Mouse (Mus musculus): ENCODE data around the gene Scg5. TPM values are rescaled to one million over a fixed set of nuclear protein-coding genes. Genes with fewer than 3 reads are reported as not detected.

The Scg5 gene
- polyA plus RNA-seq, 2 experiments, result 0.13 TPM; not detected in 1

GRCm38 (mm10) chr2:113781107-113781506 is 47.8 kb downstream of the Scg5 start:
- 68% methylated on average over 5 of the region's 5 CpGs for WGBS (ENCODE audit: insufficient replicate concordance)
- ATAC-seq (ENCODE audit: insufficient read depth) (no peak), DNase-seq (ENCODE audit: low read depth in 3 of 3, low spot score in 3 of 3) (no peak)
- Histone ChIP-seq H3K27me3 (ENCODE audit: control insufficient read depth, insufficient read depth, low read length) (no peaks in the 10 kb centered on the region), H3K9me3 (ENCODE audit: control insufficient read depth, low read length) (no peaks in the 10 kb centered on the region), H3K4me3 (ENCODE audit: insufficient read depth in 1 of 2, low read depth in 2 of 2, low read length in 2 of 2) (no peak overlapping the region), H3K4me1 (replicated peaks; ENCODE audit: control insufficient read depth in 2 of 2, insufficient read depth in 2 of 2, low read length in 1 of 2) (no peaks in the 10 kb centered on the region), H3K36me3 (replicated peaks; ENCODE audit: control insufficient read depth, insufficient read depth, low read depth) (no peaks in the 10 kb centered on the region), H3K9ac (replicated peaks) (no peak overlapping the region), H3K4me2 (ENCODE audit: low read depth) (no peak overlapping the region), H3K27ac (no peak overlapping the region)
- no peak for TF ChIP-seq CTCF (IDR thresholded peaks at IDR 0.05; ENCODE audit: low read depth)
- TF ChIP-seq EP300 (IDR thresholded peaks at IDR 0.05; ENCODE audit: low read depth), result no peak

- no peak overlapping the region for H3K4me2 ChIP-seq (ENCODE audit: low read depth)
- H3K9ac ChIP-seq (replicated peaks), result no peak overlapping the region
- no peaks in the 10 kb centered on the region for H3K27me3 ChIP-seq (ENCODE audit: control insufficient read depth, insufficient read depth, low read length)
- ATAC-seq (ENCODE audit: insufficient read depth) (no peak), DNase-seq (ENCODE audit: low read depth in 3 of 3, low spot score in 3 of 3) (no peak)
- TF ChIP-seq EP300 (IDR thresholded peaks at IDR 0.05; ENCODE audit: low read depth), result no peak
- TF ChIP-seq CTCF (IDR thresholded peaks at IDR 0.05; ENCODE audit: low read depth), result no peak
- H3K9me3 ChIP-seq (ENCODE audit: control insufficient read depth, low read length), result no peaks in the 10 kb centered on the region
- no peak overlapping the region for H3K4me3 ChIP-seq (ENCODE audit: insufficient read depth in 1 of 2, low read depth in 2 of 2, low read length in 2 of 2)
- no peaks in the 10 kb centered on the region for H3K36me3 ChIP-seq (replicated peaks; ENCODE audit: control insufficient read depth, insufficient read depth, low read depth)
- WGBS (ENCODE audit: insufficient replicate concordance), result 58% methylated on average over 3 of the region's 3 CpGs
- peaks cover 0 to 2% of the 10 kb centered on the region in 2 experiments; a peak in 1 of 4 replicates for H3K4me1 ChIP-seq (replicated peaks; ENCODE audit: control insufficient read depth in 2 of 2, insufficient read depth in 2 of 2, low read length in 1 of 2)
- no peak overlapping the region for H3K27ac ChIP-seq
Observed at GRCm38 (mm10) chr2:113779336-113779735, 49.6 kb downstream of the Scg5 start.

GRCm38 (mm10) chr2:113778036-113778435 is 50.9 kb downstream of the Scg5 start:
- no peak for TF ChIP-seq CTCF (IDR thresholded peaks at IDR 0.05; ENCODE audit: low read depth)
- no peak for TF ChIP-seq EP300 (IDR thresholded peaks at IDR 0.05; ENCODE audit: low read depth)
- H3K27ac ChIP-seq, result no peak overlapping the region
- H3K4me3 ChIP-seq (ENCODE audit: insufficient read depth in 1 of 2, low read depth in 2 of 2, low read length in 2 of 2), result no peak overlapping the region
- peaks cover 0 to 3% of the 10 kb centered on the region in 2 experiments; a peak in 1 of 4 replicates for H3K4me1 ChIP-seq (replicated peaks; ENCODE audit: control insufficient read depth in 2 of 2, insufficient read depth in 2 of 2, low read length in 1 of 2)
- H3K27me3 ChIP-seq (ENCODE audit: control insufficient read depth, insufficient read depth, low read length), result no peaks in the 10 kb centered on the region
- no peaks in the 10 kb centered on the region for H3K9me3 ChIP-seq (ENCODE audit: control insufficient read depth, low read length)
- no peak overlapping the region for H3K4me2 ChIP-seq (ENCODE audit: low read depth)
- H3K9ac ChIP-seq (replicated peaks), result no peak overlapping the region
- no peak for DNase-seq (ENCODE audit: low read depth in 3 of 3, low spot score in 3 of 3)
- H3K36me3 ChIP-seq (replicated peaks; ENCODE audit: control insufficient read depth, insufficient read depth, low read depth), result no peaks in the 10 kb centered on the region
- no peak for ATAC-seq (ENCODE audit: insufficient read depth)
- WGBS (ENCODE audit: insufficient replicate concordance), result 48% methylated on average over 6 of the region's 6 CpGs

- no peak overlapping the region for H3K9ac ChIP-seq (replicated peaks)
- TF ChIP-seq CTCF (IDR thresholded peaks at IDR 0.05; ENCODE audit: low read depth) (no peak), EP300 (IDR thresholded peaks at IDR 0.05; ENCODE audit: low read depth) (no peak)
- no peaks in the 10 kb centered on the region for H3K36me3 ChIP-seq (replicated peaks; ENCODE audit: control insufficient read depth, insufficient read depth, low read depth)
- no peak for DNase-seq (ENCODE audit: low read depth in 3 of 3, low spot score in 3 of 3)
- ATAC-seq (ENCODE audit: insufficient read depth), result no peak
- no peak overlapping the region for H3K4me3 ChIP-seq (ENCODE audit: insufficient read depth in 1 of 2, low read depth in 2 of 2, low read length in 2 of 2)
- H3K9me3 ChIP-seq (ENCODE audit: control insufficient read depth, low read length), result no peaks in the 10 kb centered on the region
- peaks cover 0 to 3% of the 10 kb centered on the region in 2 experiments; a peak in 1 of 4 replicates for H3K4me1 ChIP-seq (replicated peaks; ENCODE audit: control insufficient read depth in 2 of 2, insufficient read depth in 2 of 2, low read length in 1 of 2)
- WGBS (ENCODE audit: insufficient replicate concordance), result 62% methylated on average over 3 of the region's 3 CpGs
- H3K27me3 ChIP-seq (ENCODE audit: control insufficient read depth, insufficient read depth, low read length), result no peaks in the 10 kb centered on the region
- no peak overlapping the region for H3K27ac ChIP-seq
- H3K4me2 ChIP-seq (ENCODE audit: low read depth), result no peak overlapping the region
Observed at GRCm38 (mm10) chr2:113776297-113776696, 52.6 kb downstream of the Scg5 start.

- Histone ChIP-seq H3K4me2 (ENCODE audit: low read depth) (no peak overlapping the region), H3K4me3 (ENCODE audit: insufficient read depth in 1 of 2, low read depth in 2 of 2, low read length in 2 of 2) (no peak overlapping the region), H3K27ac (no peak overlapping the region), H3K36me3 (replicated peaks; ENCODE audit: control insufficient read depth, insufficient read depth, low read depth) (no peaks in the 10 kb centered on the region), H3K27me3 (ENCODE audit: control insufficient read depth, insufficient read depth, low read length) (no peaks in the 10 kb centered on the region), H3K9me3 (ENCODE audit: control insufficient read depth, low read length) (no peaks in the 10 kb centered on the region), H3K4me1 (replicated peaks; ENCODE audit: control insufficient read depth in 2 of 2, insufficient read depth in 2 of 2, low read length in 1 of 2) (peaks cover 0 to 3% of the 10 kb centered on the region in 2 experiments; a peak in 1 of 4 replicates), H3K9ac (replicated peaks) (no peak overlapping the region)
- DNase-seq (ENCODE audit: low read depth in 3 of 3, low spot score in 3 of 3) (no peak), ATAC-seq (ENCODE audit: insufficient read depth) (no peak)
- no peak for TF ChIP-seq CTCF (IDR thresholded peaks at IDR 0.05; ENCODE audit: low read depth)
- 40% methylated on average over 6 of the region's 6 CpGs for WGBS (ENCODE audit: insufficient replicate concordance)
Observed at GRCm38 (mm10) chr2:113774150-113774805, 54.6 kb downstream of the Scg5 start.

Data from liver, embryonic 14.5 days (tissue).